Mouse (Mus musculus) naive thymus-derived CD4-positive, alpha-beta T cell, adult 2 months (primary cell): ENCODE data around the gene Por.

Experiments
- DNase-seq: peaks from one replicate; pipeline ENCODE4 v3.0.0-alpha.2; 2011; ENCODE audit warnings: low read depth

The Por gene

DNA sequence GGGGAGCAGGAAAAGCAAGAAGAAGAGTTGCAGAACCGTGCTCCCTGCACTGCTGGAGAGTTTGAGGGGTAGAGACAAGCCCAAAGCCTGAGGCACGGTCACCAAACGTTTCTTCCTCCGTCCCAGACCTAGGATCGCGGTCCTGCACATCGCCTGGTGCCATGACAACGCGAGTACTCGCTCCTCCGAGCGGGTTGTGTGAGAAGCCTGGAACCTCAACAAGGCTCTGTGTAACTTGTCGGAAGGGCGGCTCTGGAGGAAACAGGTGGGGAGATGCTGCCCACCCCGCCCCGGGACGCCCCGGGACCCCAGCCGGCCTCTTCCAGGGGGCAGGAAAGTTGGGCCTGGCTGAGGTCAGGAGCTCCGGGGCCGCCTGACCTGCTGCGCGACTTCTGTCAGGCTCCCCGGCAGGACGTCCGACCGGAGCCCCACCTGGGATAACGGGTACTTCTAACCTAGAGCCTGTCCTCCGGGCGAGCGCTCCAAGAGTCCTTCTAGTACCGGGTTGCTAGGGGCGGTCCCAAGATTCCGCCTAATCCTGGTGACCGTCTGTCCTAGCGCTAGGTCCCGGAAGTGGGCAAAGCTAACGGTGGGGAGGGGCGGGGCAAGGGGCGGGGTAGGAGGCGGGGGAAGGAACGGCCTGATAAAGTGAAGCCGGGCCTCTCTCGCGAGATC lies 108.1 kb downstream of the Por start, which contains the start of gene Styxl1:
Styxl1 (minus strand) TSS at position 590 of the 675 bp plus-strand sequence.
- DNase-seq = no peak

DNA sequence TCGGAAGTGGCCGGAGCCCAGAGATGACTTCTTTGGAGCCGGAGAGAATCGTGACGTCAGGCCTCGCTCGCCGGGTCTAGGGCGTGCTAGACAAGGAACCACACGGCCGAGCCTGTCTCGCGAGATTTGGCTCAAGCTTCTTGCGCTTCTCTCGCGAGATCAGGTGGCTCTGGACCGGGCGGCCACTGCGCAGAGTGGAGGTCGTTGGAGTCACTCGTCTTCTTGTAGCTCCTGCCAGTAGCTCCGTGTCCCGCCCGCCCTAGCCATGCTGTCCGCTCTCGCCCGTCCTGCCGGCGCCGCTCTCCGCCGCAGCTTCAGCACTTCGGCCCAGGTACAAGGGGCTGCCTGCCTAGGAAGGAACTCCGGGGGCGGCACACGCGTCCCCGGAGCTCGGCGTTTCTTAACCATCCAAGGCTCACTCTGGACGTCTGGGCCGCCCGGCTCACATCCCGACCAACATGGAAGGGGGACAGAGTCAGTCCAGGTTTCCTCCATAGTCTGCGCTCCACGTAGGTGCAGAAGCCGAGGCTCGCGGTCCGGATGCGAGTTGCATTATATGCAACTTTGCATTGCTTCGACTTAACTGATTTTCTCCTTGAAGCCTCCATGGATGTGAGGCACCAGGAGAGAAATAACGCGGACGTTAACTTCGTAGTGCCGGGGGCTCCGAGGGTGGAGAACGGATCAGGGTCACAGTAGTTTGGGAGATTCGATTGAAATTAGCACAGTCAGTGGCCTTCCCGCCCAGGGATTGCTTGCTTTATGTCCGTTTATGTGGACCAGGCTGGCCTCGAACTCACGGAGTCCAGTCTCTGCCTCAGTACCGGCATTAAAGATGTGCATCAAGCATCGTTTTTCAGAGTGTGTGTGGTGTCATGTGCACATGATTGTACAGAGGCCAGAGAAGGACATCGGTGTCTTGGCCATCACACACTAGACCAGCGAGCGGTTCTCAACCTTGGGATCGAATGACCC lies 108.9 kb downstream of the Por start, which contains the start of gene Mdh2:
Mdh2 (plus strand) TSS at position 10 of the 975 bp plus-strand sequence.
- DNase-seq = peak; percentile 100

GRCm38 (mm10) chr5:135780331-135780730 lies 110.5 kb downstream of the Por start:
- peak; percentile 41 for DNase-seq

- DNase-seq = no peak
Observed at GRCm38 (mm10) chr5:135782901-135783300, 113.1 kb downstream of the Por start.
